Mouse (Mus musculus): Measurements from ENCODE around the gene Tmcc1. TPM values are rescaled to one million over a fixed set of nuclear protein-coding genes. Genes with fewer than 3 reads are reported as not detected.

The Tmcc1 gene
- polyA plus RNA-seq, 1 experiment from 2014 or later, result 12.3 TPM

GRCm38 (mm10) chr6:115973139-115973875 is 220.0 kb downstream of the Tmcc1 start:
- 85% methylated on average over 15 of the region's 15 CpGs for WGBS
- no peaks in the 10 kb centered on the region for H3K9me3 ChIP-seq (replicated peaks; ENCODE audit: control insufficient read depth, low read length)
- no peak overlapping the region for H3K4me3 ChIP-seq (replicated peaks; ENCODE audit: low read length)
- ATAC-seq (ENCODE audit: insufficient read depth, low FRiP score), result no peak
- H3K36me3 ChIP-seq (ENCODE audit: control insufficient read depth, insufficient read depth, low read length), result no peaks in the 10 kb centered on the region
- H3K27me3 ChIP-seq (ENCODE audit: control insufficient read depth, insufficient read depth, low read length), result no peaks in the 10 kb centered on the region
- H3K4me1 ChIP-seq (ENCODE audit: control insufficient read depth, insufficient read depth, low read length), result peaks cover 16% of the 10 kb centered on the region
- H3K9ac ChIP-seq (ENCODE audit: low read length), result no peak overlapping the region
- H3K27ac ChIP-seq (ENCODE audit: low read length), result no peak overlapping the region
- H3K4me2 ChIP-seq (ENCODE audit: low read depth, low read length), result no peak overlapping the region

- 72% methylated on average over 7 of the region's 7 CpGs for WGBS
Observed at GRCm38 (mm10) chr6:115972083-115972764, 221.1 kb downstream of the Tmcc1 start.

GRCm38 (mm10) chr6:115971273-115972060 is 221.8 kb downstream of the Tmcc1 start:
- H3K4me2 ChIP-seq (ENCODE audit: low read depth, low read length), result no peak overlapping the region
- H3K4me3 ChIP-seq (replicated peaks; ENCODE audit: low read length), result no peak overlapping the region
- peak overlapping the region; percentile 24; the same call in 1 of the 2 replicates for H3K9ac ChIP-seq (ENCODE audit: low read length)
- ATAC-seq (ENCODE audit: insufficient read depth, low FRiP score), result no peak
- H3K4me1 ChIP-seq (ENCODE audit: control insufficient read depth, insufficient read depth, low read length), result peaks cover 16% of the 10 kb centered on the region
- H3K27ac ChIP-seq (ENCODE audit: low read length), result no peak overlapping the region
- 45% methylated on average over 13 of the region's 13 CpGs for WGBS
- H3K27me3 ChIP-seq (ENCODE audit: control insufficient read depth, insufficient read depth, low read length), result no peaks in the 10 kb centered on the region
- H3K36me3 ChIP-seq (ENCODE audit: control insufficient read depth, insufficient read depth, low read length), result no peaks in the 10 kb centered on the region
- no peaks in the 10 kb centered on the region for H3K9me3 ChIP-seq (replicated peaks; ENCODE audit: control insufficient read depth, low read length)

More at GRCm38 (mm10) chr6:115972083-115972764, 221.1 kb downstream of the Tmcc1 start:
- Histone ChIP-seq H3K27ac (ENCODE audit: low read length) (0 out of 2 replicates have a peak overlapping the region, but pooled peaks have one; percentile 26), H3K9ac (ENCODE audit: low read length) (peak overlapping the region; percentile 24; the same call in 1 of the 2 replicates), H3K36me3 (ENCODE audit: control insufficient read depth, insufficient read depth, low read length) (no peaks in the 10 kb centered on the region), H3K4me3 (replicated peaks; ENCODE audit: low read length) (no peak overlapping the region), H3K4me1 (ENCODE audit: control insufficient read depth, insufficient read depth, low read length) (peaks cover 16% of the 10 kb centered on the region), H3K4me2 (ENCODE audit: low read depth, low read length) (no peak overlapping the region), H3K9me3 (replicated peaks; ENCODE audit: control insufficient read depth, low read length) (no peaks in the 10 kb centered on the region), H3K27me3 (ENCODE audit: control insufficient read depth, insufficient read depth, low read length) (no peaks in the 10 kb centered on the region)
- no peak; the same call in 1 of the 2 replicates for ATAC-seq (ENCODE audit: insufficient read depth, low FRiP score)

GRCm38 (mm10) chr6:115969952-115970351 is 223.3 kb downstream of the Tmcc1 start:
- Histone ChIP-seq H3K27me3 (ENCODE audit: control insufficient read depth, insufficient read depth, low read length) (no peaks in the 10 kb centered on the region), H3K4me1 (ENCODE audit: control insufficient read depth, insufficient read depth, low read length) (peaks cover 16% of the 10 kb centered on the region), H3K27ac (ENCODE audit: low read length) (no peak overlapping the region), H3K36me3 (ENCODE audit: control insufficient read depth, insufficient read depth, low read length) (no peaks in the 10 kb centered on the region), H3K9ac (ENCODE audit: low read length) (no peak overlapping the region), H3K4me3 (replicated peaks; ENCODE audit: low read length) (no peak overlapping the region), H3K4me2 (ENCODE audit: low read depth, low read length) (no peak overlapping the region), H3K9me3 (replicated peaks; ENCODE audit: control insufficient read depth, low read length) (no peaks in the 10 kb centered on the region)
- ATAC-seq (ENCODE audit: insufficient read depth, low FRiP score), result no peak
- WGBS, result 52% methylated on average over 4 of the region's 6 CpGs

- Histone ChIP-seq H3K36me3 (ENCODE audit: control insufficient read depth, insufficient read depth, low read length) (no peaks in the 10 kb centered on the region), H3K9me3 (replicated peaks; ENCODE audit: control insufficient read depth, low read length) (no peaks in the 10 kb centered on the region), H3K4me2 (ENCODE audit: low read depth, low read length) (no peak overlapping the region), H3K27me3 (ENCODE audit: control insufficient read depth, insufficient read depth, low read length) (no peaks in the 10 kb centered on the region), H3K4me3 (replicated peaks; ENCODE audit: low read length) (no peak overlapping the region), H3K27ac (ENCODE audit: low read length) (no peak overlapping the region), H3K4me1 (ENCODE audit: control insufficient read depth, insufficient read depth, low read length) (peaks cover 16% of the 10 kb centered on the region), H3K9ac (ENCODE audit: low read length) (no peak overlapping the region)
- WGBS, result 74% methylated on average over 9 of the region's 9 CpGs
- ATAC-seq (ENCODE audit: insufficient read depth, low FRiP score), result no peak
Observed at GRCm38 (mm10) chr6:115969103-115969502, 224.2 kb downstream of the Tmcc1 start.

GRCm38 (mm10) chr6:115968700-115969099 is 224.6 kb downstream of the Tmcc1 start:
- WGBS, result 83% methylated on average over 6 of the region's 6 CpGs
- H3K36me3 ChIP-seq (ENCODE audit: control insufficient read depth, insufficient read depth, low read length), result no peaks in the 10 kb centered on the region
- no peak overlapping the region for H3K4me2 ChIP-seq (ENCODE audit: low read depth, low read length)
- peaks cover 16% of the 10 kb centered on the region for H3K4me1 ChIP-seq (ENCODE audit: control insufficient read depth, insufficient read depth, low read length)
- H3K27me3 ChIP-seq (ENCODE audit: control insufficient read depth, insufficient read depth, low read length), result no peaks in the 10 kb centered on the region
- no peak overlapping the region for H3K27ac ChIP-seq (ENCODE audit: low read length)
- no peaks in the 10 kb centered on the region for H3K9me3 ChIP-seq (replicated peaks; ENCODE audit: control insufficient read depth, low read length)
- H3K9ac ChIP-seq (ENCODE audit: low read length), result no peak overlapping the region
- no peak overlapping the region for H3K4me3 ChIP-seq (replicated peaks; ENCODE audit: low read length)
- ATAC-seq (ENCODE audit: insufficient read depth, low FRiP score), result no peak

Other genes with a start within 250 kb of the Tmcc1 start
- not detected in 2 replicates for gene H1foo, start 248.5 kb downstream of the Tmcc1 start, polyA plus RNA-seq (2015; fragmentation: Nextera tagmentation; extraction: Ambion mirVana)
- 27.7 and 28.5 TPM in 2 replicates for gene Plxnd1, start 198.5 kb downstream of the Tmcc1 start, polyA plus RNA-seq (2015; fragmentation: Nextera tagmentation; extraction: Ambion mirVana)
- gene Washc2, start 14.6 kb upstream of the Tmcc1 start, polyA plus RNA-seq (2015; fragmentation: Nextera tagmentation; extraction: Ambion mirVana), result 40.0 and 46.4 TPM in 2 replicates
- 4.2 and 5.2 TPM in 2 replicates for gene Zfand4, start 70.7 kb upstream of the Tmcc1 start, polyA plus RNA-seq (2015; fragmentation: Nextera tagmentation; extraction: Ambion mirVana)
- 31.9 and 34.9 TPM in 2 replicates for gene March8, start 144.5 kb upstream of the Tmcc1 start, polyA plus RNA-seq (2015; fragmentation: Nextera tagmentation; extraction: Ambion mirVana)